Mouse (Mus musculus) olfactory bulb, adult 2 months (tissue): ENCODE results near the gene 1700001J03Rik.
"Not testable (repeated sequence)": the region's sequence is repeated elsewhere in the genome, so short reads cannot be mapped to it uniquely, and the experiment has no call there.

Experiments used
- CTCF ChIP-seq: fragments of 200-500 bp; IDR thresholded peaks from 2 replicates; pipeline ENCODE4 v1.5.1; 2012; ENCODE audit warnings: low read depth, mild to moderate bottlenecking, low read length, moderate library complexity; ENCODE audit not compliant: insufficient read depth
- POLR2A ChIP-seq: fragments of 200-500 bp; IDR thresholded peaks from 2 replicates; pipeline ENCODE4 v1.6.1; 2012; ENCODE audit warnings: mild to moderate bottlenecking, low read depth, low read length, moderate library complexity; ENCODE audit not compliant: insufficient read depth

- not testable (repeated sequence) for TF ChIP-seq CTCF, POLR2A
Measured at GRCm38 (mm10) chr5:146185204-146185603, at the start of gene 1700001J03Rik.
